Mouse (Mus musculus): ENCODE results near the gene Serpinf2. TPM values are rescaled to one million over a fixed set of nuclear protein-coding genes. Genes with fewer than 3 reads are reported as not detected.

The Serpinf2 gene
- 0.36 TPM in 1 of 2 replicates, not detected in the other for polyA plus RNA-seq (2016; fragmentation: Nextera tagmentation; extraction: Ambion mirVana)

DNA sequence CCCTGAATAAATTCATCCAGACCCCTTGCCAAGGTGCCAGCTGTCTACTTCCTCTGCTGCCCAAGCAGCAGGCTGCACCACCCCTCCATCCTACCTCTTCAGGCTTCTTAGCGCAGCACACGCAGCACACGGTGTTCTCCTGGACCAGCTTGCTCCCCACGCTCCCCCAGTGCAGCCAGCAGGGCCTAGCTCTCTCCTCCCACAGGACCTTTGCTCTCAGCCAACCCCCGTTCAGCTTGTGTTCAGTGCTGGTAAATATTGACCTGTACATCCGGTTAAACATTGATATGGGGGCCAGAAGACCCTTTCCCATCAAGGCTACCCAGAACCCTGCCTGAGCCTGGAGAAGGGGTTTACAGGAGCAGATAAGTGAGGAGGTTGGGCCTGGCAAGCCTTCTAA is at the start of gene Serpinf2:
Gene Serpinf2 (minus strand): TSS at position 229 of the 400 bp plus-strand sequence.
- H3K4me3 ChIP-seq, result no peak within 1 kb of the TSS

DNA sequence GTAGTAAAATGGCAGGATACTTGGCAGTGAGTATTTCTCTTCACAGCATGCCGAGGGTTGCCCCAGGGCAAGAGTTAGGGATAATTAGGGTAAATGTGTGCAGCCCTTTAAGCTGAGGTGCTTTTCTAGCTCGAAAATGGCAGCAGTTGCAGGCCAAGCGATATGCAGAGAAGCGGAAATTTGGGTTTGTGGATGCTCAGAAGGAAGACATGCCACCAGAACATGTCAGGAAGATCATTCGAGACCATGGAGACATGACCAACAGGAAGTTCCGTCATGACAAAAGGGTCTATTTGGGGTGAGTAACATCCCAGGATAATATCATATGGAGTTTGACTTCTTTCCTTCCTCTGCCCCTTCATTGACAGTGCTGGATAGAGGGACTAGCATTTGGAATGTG is 48.1 kb upstream of the Serpinf2 start:
- WGBS, result 44% methylated on average over 6 of the region's 6 CpGs
- Histone ChIP-seq H3K4me3 (peak overlapping the region; percentile 90), H3K27ac (peak overlapping the region; percentile 98), H3K4me1 (peaks cover 14% of the 10 kb centered on the region), H3K36me3 (peaks cover 48% of the 10 kb centered on the region), H3K27me3 (ENCODE audit: low read depth, poor library complexity, severe bottlenecking) (no peaks in the 10 kb centered on the region), H3K9me3 (replicated peaks) (no peaks in the 10 kb centered on the region)
- no peak for DNase-seq (ENCODE audit: low spot score)

More for the DNA sequence above, at the start of gene Serpinf2:
- Histone ChIP-seq H3K4me1 (peaks cover 8% of the 10 kb centered on the region), H3K9me3 (replicated peaks) (no peaks in the 10 kb centered on the region), H3K36me3 (peaks cover 11% of the 10 kb centered on the region), H3K27ac (no peak within 1 kb of the TSS), H3K27me3 (ENCODE audit: low read depth, poor library complexity, severe bottlenecking) (no peaks in the 10 kb centered on the region)
- 88% methylated on average over 6 of the region's 6 CpGs for WGBS
- no peak for DNase-seq (ENCODE audit: low spot score)

DNA sequence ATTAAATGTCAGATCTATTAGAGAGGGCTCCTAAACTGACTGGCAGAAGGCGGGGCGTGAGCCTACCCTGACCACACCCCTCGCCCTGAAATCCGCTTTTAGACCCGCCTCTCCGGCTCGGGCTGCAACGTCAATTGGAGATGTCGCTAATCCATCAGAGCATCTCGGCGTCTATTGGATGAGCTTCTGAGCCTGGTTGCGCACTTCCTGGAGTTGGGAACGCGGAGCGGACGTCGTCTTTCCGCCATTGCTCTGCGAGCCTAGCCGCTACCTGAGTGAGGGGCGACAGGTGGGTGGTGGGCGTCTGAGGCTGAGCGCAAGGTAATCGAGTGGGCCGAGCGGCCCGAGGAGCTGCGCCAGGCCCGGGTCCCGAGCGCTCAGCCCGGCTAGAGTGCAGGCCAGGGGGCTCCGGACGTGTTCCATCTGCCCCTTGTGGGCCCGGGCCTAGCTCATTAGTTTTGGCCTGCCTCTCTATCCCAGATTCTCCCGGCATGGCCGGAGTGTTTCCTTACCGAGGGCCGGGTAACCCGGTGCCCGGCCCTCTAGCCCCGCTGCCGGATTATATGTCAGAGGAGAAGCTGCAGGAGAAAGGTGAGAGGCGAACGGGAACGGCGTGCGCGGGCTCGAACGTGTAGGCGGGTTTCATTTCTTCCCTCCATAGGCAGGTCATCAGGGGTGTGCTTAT is 47.4 kb upstream of the Serpinf2 start, which contains the start of gene Prpf8:
Gene Prpf8 (plus strand): TSS at position 216 of the 685 bp plus-strand sequence.
- Histone ChIP-seq H3K27ac (peak within 1 kb of the TSS; percentile 98), H3K27me3 (ENCODE audit: low read depth, poor library complexity, severe bottlenecking) (no peaks in the 10 kb centered on the region), H3K36me3 (peaks cover 40% of the 10 kb centered on the region), H3K4me3 (peak within 1 kb of the TSS; percentile 90), H3K9me3 (replicated peaks) (no peaks in the 10 kb centered on the region), H3K4me1 (peaks cover 14% of the 10 kb centered on the region)
- DNase-seq (ENCODE audit: low spot score), result peak; percentile 92
- under 1% methylated on average over 52 of the region's 52 CpGs for WGBS

DNA sequence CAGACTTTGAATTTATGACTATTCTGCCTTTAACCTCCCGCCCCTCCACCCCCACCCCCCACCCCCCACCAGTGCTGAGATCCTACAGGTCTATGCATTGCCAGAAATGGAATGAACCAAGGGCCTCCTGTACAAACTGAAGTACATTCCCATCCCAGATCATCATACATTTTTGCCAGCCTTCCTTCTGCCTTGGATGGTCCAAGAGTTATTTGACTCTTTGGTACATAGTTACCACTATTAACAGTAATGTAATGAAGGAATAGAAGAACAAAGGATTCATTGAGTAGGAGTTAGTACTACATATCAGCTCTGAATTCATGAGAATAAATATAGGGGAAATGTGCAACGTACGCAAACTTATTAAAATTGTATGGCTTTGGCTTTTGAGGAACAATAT is 46.8 kb upstream of the Serpinf2 start:
- no peak for DNase-seq (ENCODE audit: low spot score)
- peak overlapping the region; percentile 98; the same call in 1 of the 2 replicates for H3K27ac ChIP-seq
- peaks cover 35% of the 10 kb centered on the region for H3K36me3 ChIP-seq
- H3K27me3 ChIP-seq (ENCODE audit: low read depth, poor library complexity, severe bottlenecking), result no peaks in the 10 kb centered on the region
- H3K9me3 ChIP-seq (replicated peaks), result no peaks in the 10 kb centered on the region
- peaks cover 14% of the 10 kb centered on the region for H3K4me1 ChIP-seq
- 17% methylated on average over 3 of the region's 3 CpGs for WGBS
- H3K4me3 ChIP-seq, result peak overlapping the region; percentile 90

DNA sequence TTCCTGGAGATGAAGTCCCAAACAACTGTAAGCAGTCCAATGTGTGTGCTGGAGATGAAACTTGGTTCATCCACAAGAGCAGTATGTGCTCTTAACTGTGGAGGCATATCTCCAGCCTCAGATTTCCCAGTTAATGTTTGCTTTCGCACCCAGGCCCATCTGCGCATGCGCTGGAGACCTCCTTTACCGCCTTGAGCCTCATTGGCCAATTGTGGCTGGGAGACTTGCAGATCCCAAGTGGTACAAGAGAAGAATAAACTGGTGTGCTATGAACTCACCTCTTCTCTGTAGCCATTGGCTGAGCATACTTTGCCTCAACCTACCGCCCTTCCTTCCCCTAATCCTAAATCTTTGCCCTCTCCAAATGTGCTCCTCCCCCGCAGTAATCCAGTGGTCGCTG is 34.0 kb upstream of the Serpinf2 start:
- no peak for DNase-seq (ENCODE audit: low spot score)
- Histone ChIP-seq H3K4me3 (no peak overlapping the region), H3K4me1 (peaks cover 2% of the 10 kb centered on the region; the same call in 1 of the 2 replicates), H3K27ac (no peak overlapping the region), H3K36me3 (no peaks in the 10 kb centered on the region), H3K9me3 (replicated peaks) (no peaks in the 10 kb centered on the region), H3K27me3 (ENCODE audit: low read depth, poor library complexity, severe bottlenecking) (0 out of 2 replicates have a peak, but pooled peaks cover 6% of the 10 kb centered on the region)
- WGBS, result 64% methylated on average over 7 of the region's 7 CpGs

DNA sequence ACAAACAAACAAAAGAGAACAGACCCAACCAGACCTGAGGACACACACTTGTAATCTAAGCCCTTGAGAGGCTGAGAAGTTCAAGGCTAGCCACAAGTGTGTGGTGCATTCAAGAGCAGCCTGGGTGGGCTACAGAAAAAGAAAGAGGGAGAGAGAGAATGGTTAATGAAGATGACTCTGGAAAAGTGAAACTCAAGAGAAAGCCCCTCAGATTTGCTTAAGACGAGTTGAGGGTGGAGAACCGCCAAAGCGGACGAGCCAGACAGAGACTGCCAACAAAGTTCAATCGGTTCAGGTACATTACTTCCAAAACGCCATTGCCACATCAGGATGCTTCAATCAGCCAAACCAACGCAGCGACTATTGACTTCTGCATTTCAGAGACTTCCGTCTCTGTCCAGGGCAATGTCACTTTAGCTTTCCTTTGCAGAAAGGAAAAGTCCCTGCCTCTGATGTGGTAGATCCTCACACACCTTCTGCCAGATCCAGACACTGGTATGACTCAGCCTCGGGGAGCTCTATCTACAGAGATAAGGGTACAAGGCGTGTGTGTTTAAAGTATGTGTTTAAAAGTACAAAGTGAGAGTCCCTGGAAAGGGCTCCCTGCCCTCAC is 33.2 kb upstream of the Serpinf2 start:
- peaks cover 10% of the 10 kb centered on the region for H3K4me1 ChIP-seq
- 90% methylated on average over 11 of the region's 11 CpGs for WGBS
- no peaks in the 10 kb centered on the region for H3K36me3 ChIP-seq
- DNase-seq (ENCODE audit: low spot score), result no peak
- H3K27me3 ChIP-seq (ENCODE audit: low read depth, poor library complexity, severe bottlenecking), result 0 out of 2 replicates have a peak, but pooled peaks cover 7% of the 10 kb centered on the region
- H3K27ac ChIP-seq, result no peak overlapping the region
- no peak overlapping the region for H3K4me3 ChIP-seq
- H3K9me3 ChIP-seq (replicated peaks), result no peaks in the 10 kb centered on the region

DNA sequence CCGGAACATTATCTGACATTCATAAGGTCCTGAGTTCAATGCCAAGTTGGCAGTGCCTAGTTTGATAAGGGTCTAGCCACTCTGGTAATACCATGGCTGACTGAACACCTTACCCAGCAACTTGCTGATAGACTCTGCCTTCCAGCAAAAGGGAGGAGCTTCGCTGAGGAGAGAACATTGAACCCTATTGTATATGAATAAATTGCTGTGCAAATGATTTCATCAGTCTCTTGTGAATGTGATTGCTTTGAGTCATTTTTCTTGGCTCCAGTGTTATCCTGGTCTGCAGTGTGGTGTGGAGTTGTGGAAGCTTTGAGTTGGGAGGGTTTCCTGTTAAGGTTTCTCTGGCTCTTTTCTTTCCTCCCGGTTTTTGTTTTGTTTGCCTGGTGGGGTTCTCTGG is 31.3 kb upstream of the Serpinf2 start:
- no peaks in the 10 kb centered on the region for H3K9me3 ChIP-seq (replicated peaks)
- H3K4me1 ChIP-seq, result peaks cover 11% of the 10 kb centered on the region
- 0 out of 2 replicates have a peak, but pooled peaks cover 7% of the 10 kb centered on the region for H3K27me3 ChIP-seq (ENCODE audit: low read depth, poor library complexity, severe bottlenecking)
- no peak for DNase-seq (ENCODE audit: low spot score)
- peaks cover 3% of the 10 kb centered on the region; the same call in 1 of the 2 replicates for H3K36me3 ChIP-seq
- no peak overlapping the region for H3K4me3 ChIP-seq
- WGBS, result 88% methylated on average over 3 of the region's 3 CpGs
- H3K27ac ChIP-seq, result no peak overlapping the region

DNA sequence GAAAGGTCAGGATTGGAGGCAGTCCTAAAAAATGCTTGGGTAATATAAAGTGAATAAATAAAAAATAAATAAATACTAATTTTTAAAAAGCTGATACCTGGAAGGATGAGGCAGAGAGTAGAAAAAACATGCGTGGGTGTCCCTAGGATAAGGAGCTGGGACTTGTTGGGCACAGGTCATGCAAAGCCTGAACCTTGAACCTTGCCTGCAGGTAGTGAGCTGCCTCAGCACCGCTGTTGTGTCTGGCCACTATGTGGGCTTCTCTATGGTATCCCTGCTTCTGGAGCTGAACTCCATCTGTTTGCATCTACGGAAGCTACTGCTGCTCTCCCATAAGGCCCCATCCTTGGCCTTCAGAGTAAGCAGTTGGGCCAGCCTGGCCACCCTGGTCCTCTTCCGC is 29.9 kb upstream of the Serpinf2 start:
- peaks cover 12% of the 10 kb centered on the region; the same call in 1 of the 2 replicates for H3K36me3 ChIP-seq
- 0 out of 2 replicates have a peak, but pooled peaks cover 7% of the 10 kb centered on the region for H3K27me3 ChIP-seq (ENCODE audit: low read depth, poor library complexity, severe bottlenecking)
- no peak for DNase-seq (ENCODE audit: low spot score)
- H3K4me1 ChIP-seq, result peaks cover 11% of the 10 kb centered on the region
- H3K27ac ChIP-seq, result no peak overlapping the region
- WGBS, result 91% methylated on average over 4 of the region's 4 CpGs
- no peaks in the 10 kb centered on the region for H3K9me3 ChIP-seq (replicated peaks)
- H3K4me3 ChIP-seq, result no peak overlapping the region

DNA sequence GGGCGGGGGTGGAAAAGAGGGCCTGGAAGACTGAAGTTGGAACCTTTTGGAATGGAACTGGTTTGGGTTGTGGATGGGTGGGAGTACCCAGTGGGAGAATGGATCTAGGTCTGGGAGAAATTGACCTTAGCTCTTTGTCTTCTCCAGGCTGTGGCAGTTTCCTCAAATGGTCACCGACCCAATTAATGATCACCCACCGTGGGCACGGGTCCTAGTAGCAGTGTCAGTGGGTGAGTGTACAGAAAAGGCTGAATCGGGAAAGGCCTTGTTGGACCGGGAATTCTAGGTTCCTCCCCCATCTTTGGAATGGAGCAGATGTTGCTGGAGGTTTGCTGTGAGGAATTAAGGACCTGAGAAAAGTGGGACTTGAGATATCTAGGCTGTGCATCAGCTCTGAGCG is 29.0 kb upstream of the Serpinf2 start:
- Histone ChIP-seq H3K4me3 (peak overlapping the region; percentile 55), H3K4me1 (peaks cover 16% of the 10 kb centered on the region), H3K27ac (peak overlapping the region; percentile 82)

DNA sequence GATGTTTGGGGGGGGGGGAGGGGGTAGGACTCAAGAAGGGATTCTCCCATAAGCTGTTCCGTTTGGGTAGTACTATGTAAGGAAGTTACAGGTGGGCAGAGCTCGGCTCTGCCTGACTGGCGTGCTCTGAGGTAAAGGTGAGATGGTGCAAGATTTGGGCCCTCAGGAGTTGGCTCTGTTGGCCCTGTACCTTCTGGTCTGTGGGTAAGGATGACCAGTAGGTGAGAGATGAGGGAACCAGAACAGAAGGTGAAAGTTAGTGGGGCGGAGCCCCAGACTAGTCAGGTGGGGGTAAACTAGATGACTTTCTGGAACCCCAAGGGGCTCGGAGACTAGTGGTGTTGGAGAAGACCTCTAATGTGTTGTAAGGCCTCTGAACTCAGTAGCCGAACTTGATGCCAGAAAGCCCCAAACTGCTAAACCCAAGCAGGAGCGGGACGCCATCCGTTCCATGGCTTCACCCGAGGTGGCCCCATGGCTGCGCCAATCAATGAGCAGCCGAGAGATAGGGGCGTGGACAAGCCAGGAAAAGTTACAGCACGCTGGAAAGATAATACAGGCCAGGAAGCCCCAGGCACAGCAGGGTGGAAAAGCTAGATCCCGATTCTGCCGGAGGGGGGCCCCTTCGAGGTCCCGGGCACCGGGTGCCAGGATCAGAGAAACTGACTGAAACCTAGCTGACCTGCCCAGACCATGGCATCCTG is 28.3 kb upstream of the Serpinf2 start:
- WGBS, result 17% methylated on average over 19 of the region's 19 CpGs
- Histone ChIP-seq H3K27ac (peak overlapping the region; percentile 82), H3K4me1 (peaks cover 24% of the 10 kb centered on the region)

More for the DNA sequence above, 29.0 kb upstream of the Serpinf2 start:
- WGBS, result 74% methylated on average over 7 of the region's 7 CpGs
- H3K9me3 ChIP-seq (replicated peaks), result no peaks in the 10 kb centered on the region
- H3K36me3 ChIP-seq, result peaks cover 12% of the 10 kb centered on the region; the same call in 1 of the 2 replicates
- 0 out of 2 replicates have a peak, but pooled peaks cover 7% of the 10 kb centered on the region for H3K27me3 ChIP-seq (ENCODE audit: low read depth, poor library complexity, severe bottlenecking)
- DNase-seq (ENCODE audit: low spot score), result no peak

DNA sequence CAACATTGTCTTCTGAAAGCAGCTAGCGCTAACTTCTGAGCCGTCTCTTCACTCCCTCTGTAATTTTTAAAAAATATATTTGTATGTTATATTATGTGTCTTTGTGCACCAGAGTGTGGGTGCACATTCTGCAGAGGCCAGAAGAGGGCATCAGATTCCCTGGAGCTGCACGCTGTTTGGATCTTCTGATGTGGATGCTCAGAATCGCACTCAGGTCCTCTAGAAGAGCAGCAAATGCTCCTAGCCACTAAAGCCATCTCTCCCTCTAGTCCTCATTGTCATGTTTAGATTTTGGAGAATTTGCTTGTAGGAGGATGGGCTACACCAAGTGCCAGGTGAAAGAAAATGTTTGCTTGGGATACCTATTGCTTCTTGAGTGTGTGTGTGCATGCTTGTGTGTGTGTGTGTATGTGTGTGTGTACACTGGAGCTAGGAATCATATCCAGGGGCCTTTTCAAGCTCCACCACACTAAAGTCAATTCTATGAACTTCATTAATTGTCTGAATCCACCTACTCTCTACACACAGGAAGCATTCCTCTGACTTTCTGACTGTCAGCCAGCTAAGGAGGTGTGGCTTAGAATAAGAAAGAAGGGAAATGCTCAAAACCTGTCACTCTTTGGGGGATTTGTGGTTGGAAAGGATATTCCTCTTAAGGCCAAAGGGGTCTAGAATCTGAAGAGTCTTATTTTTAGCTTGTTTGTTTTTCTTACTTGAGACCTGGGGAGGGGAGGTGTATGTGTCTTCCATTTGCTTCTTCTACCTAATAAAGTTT is 27.5 kb upstream of the Serpinf2 start:
- no peak for DNase-seq (ENCODE audit: low spot score)
- 95% methylated on average over 4 of the region's 4 CpGs for WGBS
- Histone ChIP-seq H3K4me3 (no peak overlapping the region), H3K9me3 (replicated peaks) (no peaks in the 10 kb centered on the region), H3K27me3 (ENCODE audit: low read depth, poor library complexity, severe bottlenecking) (0 out of 2 replicates have a peak, but pooled peaks cover 7% of the 10 kb centered on the region), H3K27ac (no peak overlapping the region), H3K36me3 (peaks cover 12% of the 10 kb centered on the region; the same call in 1 of the 2 replicates), H3K4me1 (peaks cover 31% of the 10 kb centered on the region)

More for the DNA sequence above, 28.3 kb upstream of the Serpinf2 start:
- H3K36me3 ChIP-seq, result peaks cover 12% of the 10 kb centered on the region; the same call in 1 of the 2 replicates
- H3K27me3 ChIP-seq (ENCODE audit: low read depth, poor library complexity, severe bottlenecking), result 0 out of 2 replicates have a peak, but pooled peaks cover 7% of the 10 kb centered on the region
- DNase-seq (ENCODE audit: low spot score), result peak; percentile 60
- no peaks in the 10 kb centered on the region for H3K9me3 ChIP-seq (replicated peaks)
- peak overlapping the region; percentile 55 for H3K4me3 ChIP-seq

DNA sequence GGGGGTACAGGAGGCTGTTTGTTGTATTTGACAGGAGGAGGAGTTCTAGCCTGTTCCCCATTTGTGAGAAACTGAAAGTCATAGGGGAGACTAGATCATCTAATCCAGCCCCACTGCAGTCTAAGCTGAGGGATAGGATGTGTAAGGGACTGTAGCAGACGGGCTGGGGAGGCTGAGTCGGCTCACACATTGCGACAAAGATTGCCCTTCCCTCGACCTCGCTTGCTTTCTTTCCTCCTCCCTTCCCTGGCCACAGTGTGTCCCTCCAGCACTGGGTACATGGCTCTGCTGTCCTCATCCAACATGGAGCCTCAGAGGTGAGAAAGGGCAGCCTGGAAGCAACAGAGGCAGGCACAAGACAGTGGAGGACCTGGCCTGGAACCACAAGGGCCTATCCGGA is 25.7 kb upstream of the Serpinf2 start:
- Histone ChIP-seq H3K9me3 (replicated peaks) (no peaks in the 10 kb centered on the region), H3K27ac (no peak overlapping the region), H3K4me3 (no peak overlapping the region), H3K4me1 (peaks cover 40% of the 10 kb centered on the region), H3K27me3 (ENCODE audit: low read depth, poor library complexity, severe bottlenecking) (0 out of 2 replicates have a peak, but pooled peaks cover 7% of the 10 kb centered on the region), H3K36me3 (peaks cover 12% of the 10 kb centered on the region; the same call in 1 of the 2 replicates)
- 88% methylated on average over 6 of the region's 6 CpGs for WGBS
- no peak for DNase-seq (ENCODE audit: low spot score)
